Mouse (Mus musculus) bone marrow, adult 2 months (tissue): ENCODE data around the gene Syp. TPM values are rescaled to one million over a fixed set of nuclear protein-coding genes. Genes with fewer than 3 reads are reported as not detected.

Experiments
- H3K27ac ChIP-seq: fragments of 200-500 bp; 2 replicates; pipeline ENCODE4 v1.5.1; 2012; ENCODE audit warnings: low read depth, mild to moderate bottlenecking, control low read depth, inconsistent platforms, low read length; ENCODE audit not compliant: control insufficient read depth, poor library complexity, insufficient read depth
- H3K4me1 ChIP-seq: fragments of 200-500 bp; 2 replicates; pipeline ENCODE4 v1.6.1; 2011; ENCODE audit warnings: low read length; ENCODE audit not compliant: control insufficient read depth, insufficient read depth
- H3K4me3 ChIP-seq: fragments of 200-500 bp; replicated peaks from 2 replicates; pipeline ENCODE3; 2011; ENCODE audit warnings: mild to moderate bottlenecking, low read depth, low read length, control low read depth; ENCODE audit not compliant: control insufficient read depth
- CTCF ChIP-seq: fragments of 200-500 bp; IDR thresholded peaks from 2 replicates; pipeline ENCODE4 v1.5.1; 2011; ENCODE audit warnings: low read length, control low read depth; ENCODE audit not compliant: control insufficient read depth, insufficient read depth
- POLR2A ChIP-seq: fragments of 200-500 bp; IDR thresholded peaks from 2 replicates; pipeline ENCODE4 v1.6.1; 2011; ENCODE audit warnings: low read depth, mild to moderate bottlenecking, control low read depth, low read length, borderline replicate concordance; ENCODE audit not compliant: control insufficient read depth
- WGBS: fragments of 180-500 bp; shearing (Covaris S2); methylation state at CpG from one replicate; pipeline ENCODE4 v1.1.7; 2018; 5-methylcytosine and 5-hydroxymethylcytosine counted together
- polyA plus RNA-seq: library from polyadenylated mRNA; stranded (reverse); fragments of >200 nt; gene quantifications from 2 replicates; pipeline ENCODE4 v1.2.4, GENCODE M21; 2011; ENCODE audit warnings: low replicate concordance; ENCODE audit not compliant: missing spikeins, insufficient read depth, insufficient read length

Syp gene
- polyA plus RNA-seq, 1 experiment: 1.9 TPM

GRCm38 (mm10) chrX:7658031-7658784 lies 19.9 kb downstream of the Syp start:
- Histone ChIP-seq H3K4me1 (no peaks in the 10 kb centered on the region), H3K27ac (peak overlapping the region; percentile 10; the same call in 1 of the 2 replicates), H3K4me3 (peak overlapping the region; percentile 37)
- 29% methylated on average over 15 of the region's 15 CpGs for WGBS
- TF ChIP-seq CTCF: no peak
- no peak for TF ChIP-seq POLR2A

GRCm38 (mm10) chrX:7658785-7659589 lies 20.7 kb downstream of the Syp start:
- Histone ChIP-seq H3K27ac (no peak overlapping the region; the same call in 1 of the 2 replicates), H3K4me3 (no peak overlapping the region), H3K4me1 (no peaks in the 10 kb centered on the region; the same call in 1 of the 2 replicates)
- TF ChIP-seq POLR2A (no peak), CTCF (no peak)
- WGBS: 69% methylated on average over 11 of the region's 11 CpGs

- TF ChIP-seq POLR2A: no peak
Observed at GRCm38 (mm10) chrX:7661086-7661485, 22.8 kb downstream of the Syp start.

GRCm38 (mm10) chrX:7662936-7663335 lies 24.7 kb downstream of the Syp start:
- 73% methylated on average over 3 of the region's 3 CpGs for WGBS
- no peak overlapping the region for H3K27ac ChIP-seq
- no peaks in the 10 kb centered on the region; the same call in 1 of the 2 replicates for H3K4me1 ChIP-seq
- no peak overlapping the region for H3K4me3 ChIP-seq
- TF ChIP-seq POLR2A: no peak

More at GRCm38 (mm10) chrX:7661086-7661485, 22.8 kb downstream of the Syp start:
- H3K4me1 ChIP-seq: no peaks in the 10 kb centered on the region; the same call in 1 of the 2 replicates
- H3K4me3 ChIP-seq: no peak overlapping the region
- no peak overlapping the region for H3K27ac ChIP-seq
- WGBS: 71% methylated on average over 4 of the region's 4 CpGs

GRCm38 (mm10) chrX:7664791-7665190 lies 26.5 kb downstream of the Syp start:
- Histone ChIP-seq H3K4me3 (no peak overlapping the region), H3K4me1 (no peaks in the 10 kb centered on the region; the same call in 1 of the 2 replicates), H3K27ac (no peak overlapping the region)
- 86% methylated on average over 11 of the region's 11 CpGs for WGBS
- TF ChIP-seq CTCF (no peak), POLR2A (no peak)

GRCm38 (mm10) chrX:7665739-7666502 lies 27.6 kb downstream of the Syp start:
- Histone ChIP-seq H3K27ac (no peak overlapping the region), H3K4me3 (no peak overlapping the region), H3K4me1 (no peaks in the 10 kb centered on the region; the same call in 1 of the 2 replicates)
- 78% methylated on average over 21 of the region's 21 CpGs for WGBS
- TF ChIP-seq CTCF (no peak), POLR2A (no peak)

GRCm38 (mm10) chrX:7670390-7670881 lies 32.2 kb downstream of the Syp start:
- WGBS: 14% methylated on average over 17 of the region's 19 CpGs
- Histone ChIP-seq H3K4me1 (peaks cover 3% of the 10 kb centered on the region), H3K27ac (peak overlapping the region; percentile 82), H3K4me3 (peak overlapping the region; percentile 96)
- TF ChIP-seq CTCF (no peak), POLR2A (no peak)
